Mouse (Mus musculus) left cerebral cortex, adult 18-20 months (tissue): ENCODE measurements around the gene Sorcs2. TPM values are rescaled to one million over a fixed set of nuclear protein-coding genes. Genes with fewer than 3 reads are reported as not detected.

Experiments
- DNase-seq, 2 experiments: peaks; one replicate each; pipeline ENCODE4 v3.0.0; 2021 to 2022; ENCODE audit warnings: low spot score in 2 of 2, mixed read lengths in 1 of 2
- total RNA-seq, 2 experiments: library from RNA; stranded (reverse); gene quantifications; 2 replicates each; pipeline ENCODE4 v1.2.3; 2021

Sorcs2 gene
- total RNA-seq, 2 experiments from 2014 or later, result 33.8 to 34.3 TPM

GRCm38 (mm10) chr5:36313353-36314079 is 84.4 kb downstream of the Sorcs2 start:
- DNase-seq, result peak in 1 of 2 experiments; percentile 14

GRCm38 (mm10) chr5:36312926-36313325 is 85.0 kb downstream of the Sorcs2 start:
- no peak for DNase-seq

- peak in 1 of 2 experiments; percentile 40 for DNase-seq
These were observed 93.5 kb downstream of the Sorcs2 start for GRCm38 (mm10) chr5:36304299-36304980.

- DNase-seq, result peak; percentile 42 to 53
These were observed 96.8 kb downstream of the Sorcs2 start for GRCm38 (mm10) chr5:36301166-36301565.

- no peak for DNase-seq
These were observed 99.9 kb downstream of the Sorcs2 start for GRCm38 (mm10) chr5:36298049-36298448.

GRCm38 (mm10) chr5:36297246-36297645 is 100.7 kb downstream of the Sorcs2 start:
- DNase-seq, result no peak

GRCm38 (mm10) chr5:36293109-36293900 is 104.6 kb downstream of the Sorcs2 start:
- DNase-seq, result no peak

- DNase-seq, result no peak
These were observed 105.6 kb downstream of the Sorcs2 start for GRCm38 (mm10) chr5:36292321-36292720.

- peak in 1 of 2 experiments; percentile 19 for DNase-seq
These were observed 106.7 kb downstream of the Sorcs2 start for GRCm38 (mm10) chr5:36291191-36291590.

- DNase-seq, result peak; percentile 31 to 61
These were observed 112.5 kb downstream of the Sorcs2 start for GRCm38 (mm10) chr5:36285405-36285804.

GRCm38 (mm10) chr5:36279896-36280295 is 118.0 kb downstream of the Sorcs2 start:
- DNase-seq, result no peak

- no peak for DNase-seq
These were observed 123.1 kb downstream of the Sorcs2 start for GRCm38 (mm10) chr5:36274684-36275394.

- no peak for DNase-seq
These were observed 130.7 kb downstream of the Sorcs2 start for GRCm38 (mm10) chr5:36267194-36267769.

GRCm38 (mm10) chr5:36260862-36261261 is 137.1 kb downstream of the Sorcs2 start:
- DNase-seq, result peak in 1 of 2 experiments; percentile 40

GRCm38 (mm10) chr5:36259691-36260124 is 138.2 kb downstream of the Sorcs2 start:
- DNase-seq, result no peak

GRCm38 (mm10) chr5:36258387-36259181 is 139.4 kb downstream of the Sorcs2 start:
- no peak for DNase-seq

GRCm38 (mm10) chr5:36257008-36257407 is 140.9 kb downstream of the Sorcs2 start:
- no peak for DNase-seq

GRCm38 (mm10) chr5:36254642-36255516 is 143.1 kb downstream of the Sorcs2 start:
- DNase-seq, result no peak
